Mouse (Mus musculus) liver, embryonic 13.5 days (tissue): ENCODE data around the gene Tomm20. TPM values are rescaled to one million over a fixed set of nuclear protein-coding genes. Genes with fewer than 3 reads are reported as not detected.

ENCODE experiments used
- ATAC-seq: fragments of 200-750 bp; cut with Nextera tagmentation; 2 replicates; pipeline ENCODE4 v1.8.0; 2017; ENCODE audit warnings: low read depth, mild to moderate bottlenecking, moderate number of reproducible peaks, moderate library complexity
- DNase-seq: peaks from one replicate; pipeline ENCODE4 v3.0.0; 2022
- H3K27ac ChIP-seq: fragments of 300-500 bp; sonication (generic); 2 replicates; pipeline ENCODE4 v1.5.1; 2015; ENCODE audit warnings: moderate library complexity, mild to moderate bottlenecking, inconsistent platforms
- H3K27me3 ChIP-seq: fragments of 300-500 bp; sonication (generic); 2 replicates; pipeline ENCODE4 v1.6.1; 2015; ENCODE audit warnings: mild to moderate bottlenecking, inconsistent platforms
- H3K36me3 ChIP-seq: fragments of 300-500 bp; sonication (generic); 2 replicates; pipeline ENCODE4 v1.6.1; 2015; ENCODE audit warnings: mild to moderate bottlenecking, inconsistent platforms
- H3K4me1 ChIP-seq: fragments of 300-500 bp; sonication (generic); replicated peaks from 2 replicates; pipeline ENCODE4 v1.6.1; 2015; ENCODE audit warnings: inconsistent platforms
- H3K4me2 ChIP-seq: fragments of 300-500 bp; sonication (generic); 2 replicates; pipeline ENCODE4 v1.6.1; 2015; ENCODE audit warnings: inconsistent platforms, mild to moderate bottlenecking, moderate library complexity
- H3K4me3 ChIP-seq: fragments of 300-500 bp; sonication (generic); replicated peaks from 2 replicates; pipeline ENCODE4 v1.5.1; 2015; ENCODE audit warnings: mild to moderate bottlenecking, inconsistent platforms
- H3K9ac ChIP-seq: fragments of 300-500 bp; sonication (generic); 2 replicates; pipeline ENCODE4 v1.6.1; 2015; ENCODE audit warnings: mild to moderate bottlenecking, inconsistent platforms
- H3K9me3 ChIP-seq: fragments of 300-500 bp; sonication (generic); replicated peaks from 2 replicates; pipeline ENCODE4 v1.6.1; 2016; ENCODE audit warnings: inconsistent platforms
- WGBS: fragments of 180-500 bp; shearing (Covaris S2); methylation state at CpG from one replicate; pipeline ENCODE4 v1.1.7; 2015; ENCODE audit not compliant: insufficient replicate concordance; 5-methylcytosine and 5-hydroxymethylcytosine counted together
- polyA plus RNA-seq: library from polyadenylated mRNA; unstranded; fragments of >200 nt; fragmentation: Nextera tagmentation; extraction: Ambion mirVana; gene quantifications from 2 replicates; pipeline ENCODE4 v1.2.1, GENCODE M21; 2015

The Tomm20 gene
- polyA plus RNA-seq, 1 experiment from 2014 or later = 202 TPM

DNA sequence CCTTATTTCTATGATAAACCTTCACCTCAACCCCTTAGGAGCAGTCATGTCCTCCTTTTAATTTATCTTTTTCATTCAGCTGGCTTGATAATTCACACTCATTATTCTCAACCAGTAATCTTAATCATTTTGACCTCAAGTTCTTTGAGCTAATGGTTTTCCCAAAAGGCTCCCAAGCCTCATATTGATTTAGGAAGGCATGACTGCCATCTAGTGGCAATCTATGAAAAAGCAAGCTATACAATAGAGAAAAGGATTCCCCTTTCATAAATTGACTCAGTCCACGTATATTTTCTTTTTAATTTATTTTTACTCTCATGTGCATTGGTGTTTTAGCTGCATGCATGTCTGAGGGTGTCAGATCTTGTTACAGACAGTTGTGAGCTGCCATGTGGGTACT is 30.1 kb upstream of the Tomm20 start:
- Histone ChIP-seq H3K4me3 (no peak overlapping the region), H3K9ac (no peak overlapping the region), H3K9me3 (no peaks in the 10 kb centered on the region), H3K27me3 (peaks cover 19% of the 10 kb centered on the region), H3K4me2 (no peak overlapping the region), H3K4me1 (peaks cover 33% of the 10 kb centered on the region), H3K36me3 (no peaks in the 10 kb centered on the region), H3K27ac (no peak overlapping the region)
- 21% methylated on average over 1 of the region's 1 CpGs for WGBS
- DNase-seq (peak; percentile 18), ATAC-seq (no peak)

DNA sequence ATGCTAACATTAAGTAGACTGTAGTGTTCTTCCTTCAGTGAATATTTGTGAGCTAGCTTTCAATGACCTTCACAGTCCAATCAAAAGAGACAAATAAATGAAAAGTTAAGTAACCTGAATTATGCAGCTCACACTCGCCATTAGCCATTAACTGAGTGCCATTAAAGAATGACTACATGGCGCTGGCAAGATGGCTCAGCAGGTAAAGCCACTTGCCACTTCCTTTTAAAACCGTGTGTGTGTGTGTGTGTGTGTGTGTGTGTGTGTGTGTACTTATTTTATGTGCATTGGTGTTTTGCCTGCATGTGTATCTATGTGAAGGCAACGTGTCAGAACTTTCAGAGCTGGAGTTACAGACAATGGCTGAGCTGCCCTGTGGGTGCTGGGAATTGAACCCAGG is 28.9 kb upstream of the Tomm20 start:
- no peak overlapping the region for H3K4me2 ChIP-seq
- 63% methylated on average over 4 of the region's 4 CpGs for WGBS
- ATAC-seq (no peak), DNase-seq (no peak)
- H3K4me3 ChIP-seq = no peak overlapping the region
- H3K4me1 ChIP-seq = peaks cover 43% of the 10 kb centered on the region
- H3K9me3 ChIP-seq = no peaks in the 10 kb centered on the region
- H3K27ac ChIP-seq = no peak overlapping the region
- H3K27me3 ChIP-seq = peaks cover 19% of the 10 kb centered on the region
- no peaks in the 10 kb centered on the region for H3K36me3 ChIP-seq
- H3K9ac ChIP-seq = no peak overlapping the region

- no peak overlapping the region for H3K4me3 ChIP-seq
- peak overlapping the region; percentile 10; the same call in 1 of the 2 replicates for H3K4me2 ChIP-seq
- peaks cover 47% of the 10 kb centered on the region for H3K4me1 ChIP-seq
- H3K27ac ChIP-seq = no peak overlapping the region
- peak overlapping the region; percentile 29; the same call in 1 of the 2 replicates for H3K9ac ChIP-seq
- H3K36me3 ChIP-seq = peaks cover 6% of the 10 kb centered on the region
- no peak for ATAC-seq
- 21% methylated on average over 9 of the region's 9 CpGs for WGBS
- no peaks in the 10 kb centered on the region for H3K9me3 ChIP-seq
- peaks cover 14% of the 10 kb centered on the region for H3K27me3 ChIP-seq
- DNase-seq = no peak
These were observed 28.1 kb upstream of the Tomm20 start for GRCm38 (mm10) chr8:126973686-126974265.

GRCm38 (mm10) chr8:126972649-126973048 is 27.0 kb upstream of the Tomm20 start:
- Histone ChIP-seq H3K9ac (no peak overlapping the region), H3K27me3 (peaks cover 7% of the 10 kb centered on the region), H3K9me3 (no peaks in the 10 kb centered on the region), H3K4me1 (peaks cover 51% of the 10 kb centered on the region), H3K4me2 (no peak overlapping the region), H3K36me3 (peaks cover 17% of the 10 kb centered on the region), H3K4me3 (no peak overlapping the region), H3K27ac (no peak overlapping the region)
- ATAC-seq = no peak
- no peak for DNase-seq
- 60% methylated on average over 2 of the region's 2 CpGs for whole genome bisulfite sequencing

DNA sequence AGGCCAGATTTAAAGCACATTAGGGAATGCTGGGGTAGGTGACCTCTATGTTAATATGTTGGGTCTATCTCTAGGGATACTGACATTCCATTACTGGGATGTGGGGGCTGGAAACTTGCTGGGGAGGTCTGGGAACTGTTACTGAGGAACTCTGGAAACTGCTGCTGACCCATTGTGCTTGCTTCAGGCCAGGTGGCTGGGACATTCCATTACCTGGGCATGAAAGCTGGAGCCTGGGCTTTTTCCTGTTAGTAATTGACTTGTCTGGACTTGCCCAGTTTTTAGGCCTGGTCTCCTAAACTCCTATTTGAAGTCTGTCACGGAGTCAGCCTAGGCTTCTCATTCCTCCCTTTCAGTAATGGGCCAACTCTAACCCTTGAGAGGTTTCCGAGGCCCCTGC is 26.5 kb upstream of the Tomm20 start:
- peaks cover 23% of the 10 kb centered on the region for H3K36me3 ChIP-seq
- H3K27ac ChIP-seq = no peak overlapping the region
- peaks cover 51% of the 10 kb centered on the region for H3K4me1 ChIP-seq
- peaks cover 5% of the 10 kb centered on the region for H3K27me3 ChIP-seq
- 91% methylated on average over 2 of the region's 2 CpGs for WGBS
- H3K4me2 ChIP-seq = no peak overlapping the region
- H3K9me3 ChIP-seq = no peaks in the 10 kb centered on the region
- ATAC-seq (no peak), DNase-seq (no peak)
- 0 out of 2 replicates have a peak overlapping the region, but pooled peaks have one; percentile 84 for H3K9ac ChIP-seq
- no peak overlapping the region for H3K4me3 ChIP-seq

GRCm38 (mm10) chr8:126971314-126971664 is 25.6 kb upstream of the Tomm20 start:
- Histone ChIP-seq H3K27ac (peak overlapping the region; percentile 68), H3K4me1 (peaks cover 51% of the 10 kb centered on the region), H3K9me3 (no peaks in the 10 kb centered on the region), H3K36me3 (peaks cover 31% of the 10 kb centered on the region), H3K4me2 (peak overlapping the region; percentile 87), H3K9ac (peak overlapping the region; percentile 84), H3K27me3 (peaks cover 1% of the 10 kb centered on the region; the same call in 1 of the 2 replicates), H3K4me3 (peak overlapping the region; percentile 86)
- no peak for DNase-seq
- 15% methylated on average over 13 of the region's 13 CpGs for WGBS
- ATAC-seq = peak; percentile 16

GRCm38 (mm10) chr8:126970579-126971313 is 25.1 kb upstream of the Tomm20 start, which contains the start of gene Rbm34:
Rbm34 (minus strand) TSS chr8:126971071.
- Histone ChIP-seq H3K9ac (peak within 1 kb of the TSS; percentile 84), H3K27ac (peak within 1 kb of the TSS; percentile 68), H3K36me3 (peaks cover 36% of the 10 kb centered on the region), H3K4me3 (peak within 1 kb of the TSS; percentile 86), H3K4me2 (peak within 1 kb of the TSS; percentile 87), H3K9me3 (no peaks in the 10 kb centered on the region), H3K4me1 (peaks cover 51% of the 10 kb centered on the region), H3K27me3 (no peaks in the 10 kb centered on the region)
- DNase-seq = peak; percentile 90
- under 1% methylated on average over 50 of the region's 50 CpGs for WGBS
- ATAC-seq = peak; percentile 97

GRCm38 (mm10) chr8:126969546-126969945 is 23.9 kb upstream of the Tomm20 start:
- Histone ChIP-seq H3K27ac (no peak overlapping the region), H3K4me3 (peak overlapping the region; percentile 86; the same call in 1 of the 2 replicates), H3K36me3 (peaks cover 48% of the 10 kb centered on the region), H3K9ac (peak overlapping the region; percentile 84; the same call in 1 of the 2 replicates), H3K4me2 (peak overlapping the region; percentile 87), H3K9me3 (no peaks in the 10 kb centered on the region), H3K27me3 (no peaks in the 10 kb centered on the region), H3K4me1 (peaks cover 47% of the 10 kb centered on the region)
- 81% methylated on average over 1 of the region's 1 CpGs for WGBS
- DNase-seq (no peak), ATAC-seq (no peak)

DNA sequence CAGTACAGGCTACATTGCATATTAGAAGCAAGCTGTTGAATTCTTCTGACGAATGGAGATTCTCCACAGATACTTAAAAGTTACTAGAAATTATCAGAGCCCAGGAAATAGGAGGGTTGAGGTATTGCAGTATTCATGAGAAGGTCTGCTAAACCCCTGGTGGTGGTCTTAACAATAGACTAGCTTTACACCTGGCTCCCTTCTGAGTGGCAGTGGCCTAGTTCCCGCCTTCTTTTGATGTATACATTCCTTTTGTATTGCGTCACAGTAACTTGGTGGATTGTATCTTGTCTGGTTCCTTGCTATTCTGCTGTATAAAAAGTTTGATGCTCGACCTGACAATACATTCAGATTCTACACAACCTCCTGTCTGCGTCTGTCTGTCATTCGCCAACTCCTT is 22.5 kb upstream of the Tomm20 start:
- Histone ChIP-seq H3K4me2 (no peak overlapping the region), H3K36me3 (peaks cover 58% of the 10 kb centered on the region), H3K4me3 (no peak overlapping the region), H3K9ac (no peak overlapping the region), H3K9me3 (no peaks in the 10 kb centered on the region), H3K4me1 (peaks cover 33% of the 10 kb centered on the region), H3K27me3 (no peaks in the 10 kb centered on the region), H3K27ac (no peak overlapping the region)
- no peak for ATAC-seq
- DNase-seq = no peak
- 79% methylated on average over 6 of the region's 6 CpGs for WGBS

DNA sequence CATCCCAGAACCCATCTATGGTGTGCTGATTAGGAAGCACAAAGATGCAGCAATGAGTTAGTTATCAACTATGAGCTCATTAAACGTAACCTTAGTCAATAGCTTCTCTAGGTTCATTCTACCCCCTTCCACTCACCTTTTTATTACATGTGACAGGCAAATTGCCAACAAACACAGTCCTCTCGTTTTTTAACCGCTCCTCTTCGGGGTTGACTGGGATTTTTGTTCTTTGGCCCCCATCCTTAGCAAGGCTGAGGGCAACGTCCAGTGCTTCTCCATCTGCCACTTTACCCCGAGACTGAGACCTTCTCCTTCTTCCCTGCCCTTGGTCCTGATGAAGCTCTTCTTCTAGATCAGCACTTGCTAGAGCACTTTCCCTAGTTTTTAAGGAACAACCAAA is 19.6 kb upstream of the Tomm20 start:
- DNase-seq (no peak), ATAC-seq (no peak)
- H3K27me3 ChIP-seq = no peaks in the 10 kb centered on the region
- WGBS = 84% methylated on average over 6 of the region's 6 CpGs
- H3K4me2 ChIP-seq = no peak overlapping the region
- peaks cover 20% of the 10 kb centered on the region for H3K4me1 ChIP-seq
- H3K9ac ChIP-seq = no peak overlapping the region
- H3K36me3 ChIP-seq = peaks cover 86% of the 10 kb centered on the region
- no peak overlapping the region for H3K4me3 ChIP-seq
- no peaks in the 10 kb centered on the region for H3K9me3 ChIP-seq
- no peak overlapping the region for H3K27ac ChIP-seq

GRCm38 (mm10) chr8:126962871-126963270 is 17.2 kb upstream of the Tomm20 start:
- no peaks in the 10 kb centered on the region for H3K4me1 ChIP-seq
- no peaks in the 10 kb centered on the region for H3K9me3 ChIP-seq
- no peak overlapping the region for H3K27ac ChIP-seq
- no peak overlapping the region for H3K9ac ChIP-seq
- ATAC-seq = no peak
- peaks cover 91% of the 10 kb centered on the region for H3K36me3 ChIP-seq
- no peak overlapping the region for H3K4me2 ChIP-seq
- 86% methylated on average over 1 of the region's 1 CpGs for WGBS
- H3K4me3 ChIP-seq = no peak overlapping the region
- no peaks in the 10 kb centered on the region for H3K27me3 ChIP-seq
- no peak for DNase-seq
